Mouse (Mus musculus) liver, adult 2 months (tissue): ENCODE measurements around the gene Ralgps2. TPM values are rescaled to one million over a fixed set of nuclear protein-coding genes. Genes with fewer than 3 reads are reported as not detected.

Experiments
- DNase-seq: peaks from one replicate; pipeline ENCODE4 v3.0.0-alpha.2; 2011; ENCODE audit warnings: low read depth, low spot score; ENCODE audit errors: extremely low read depth
- H3K27ac ChIP-seq: fragments of 200-500 bp; replicated peaks from 2 replicates; pipeline ENCODE4 v1.5.1; 2012; ENCODE audit warnings: low read depth, mild to moderate bottlenecking, control low read depth, inconsistent platforms, low read length; ENCODE audit not compliant: insufficient read depth
- H3K27me3 ChIP-seq: fragments of 200-500 bp; 2 replicates; pipeline ENCODE4 v1.6.1; 2012; ENCODE audit warnings: mild to moderate bottlenecking, moderate library complexity, low read length, inconsistent platforms; ENCODE audit not compliant: control insufficient read depth, insufficient read depth
- H3K36me3 ChIP-seq: fragments of 200-500 bp; 2 replicates; pipeline ENCODE4 v1.6.1; 2012; ENCODE audit warnings: low read length, inconsistent platforms; ENCODE audit not compliant: control insufficient read depth, insufficient read depth
- H3K4me1 ChIP-seq: fragments of 200-500 bp; 2 replicates; pipeline ENCODE4 v1.6.1; 2011; ENCODE audit warnings: low read length; ENCODE audit not compliant: control insufficient read depth, insufficient read depth
- H3K4me3 ChIP-seq: fragments of 200-500 bp; 2 replicates; pipeline ENCODE4 v1.5.1; 2011; ENCODE audit warnings: low read depth, mild to moderate bottlenecking, control low read depth, low read length, moderate library complexity; ENCODE audit not compliant: insufficient read depth
- H3K79me2 ChIP-seq: fragments of 200-500 bp; 2 replicates; pipeline ENCODE4 v1.6.1; 2012; ENCODE audit warnings: inconsistent platforms, mild to moderate bottlenecking, low read length, moderate library complexity; ENCODE audit not compliant: control insufficient read depth, insufficient read depth
- H3K9ac ChIP-seq: fragments of 200-500 bp; 2 replicates; pipeline ENCODE4 v1.6.1; 2012; ENCODE audit warnings: low read depth, mild to moderate bottlenecking, control low read depth, inconsistent platforms, low read length
- CTCF ChIP-seq: fragments of 200-500 bp; IDR thresholded peaks from 2 replicates; pipeline ENCODE4 v1.5.1; 2011; ENCODE audit warnings: low read depth, low read length, control low read depth
- POLR2A ChIP-seq: fragments of 200-500 bp; IDR thresholded peaks from 2 replicates; pipeline ENCODE4 v1.6.1; 2011; ENCODE audit warnings: low read length, control low read depth; ENCODE audit not compliant: insufficient read depth; ENCODE audit errors: extremely low read depth
- WGBS: fragments of 180-500 bp; shearing (Covaris S2); methylation state at CpG from one replicate; pipeline ENCODE4 v1.1.7; 2018; 5-methylcytosine and 5-hydroxymethylcytosine counted together
- polyA plus RNA-seq: library from polyadenylated mRNA; depleted of rRNA; stranded (reverse); fragments of >200 nt; gene quantifications from 2 replicates; pipeline ENCODE4 v1.2.3, GENCODE M21; 2012
- total RNA-seq: library from RNA; depleted of rRNA; stranded (reverse); fragments of >200 nt; gene quantifications from 2 replicates; pipeline ENCODE4 v1.2.3, GENCODE M21; 2014

Ralgps2 gene
- total and polyA plus RNA-seq, 2 experiments, result 3.4 to 18.9 TPM

GRCm38 (mm10) chr1:156921290-156921994 is 18.0 kb downstream of the Ralgps2 start:
- H3K36me3 ChIP-seq, result no peaks in the 10 kb centered on the region

GRCm38 (mm10) chr1:156917460-156917859 is 22.0 kb downstream of the Ralgps2 start:
- no peak for TF ChIP-seq POLR2A
- TF ChIP-seq CTCF, result peak; percentile 58
- DNase-seq, result peak; percentile 77
- 12% methylated on average over 3 of the region's 3 CpGs for WGBS
- Histone ChIP-seq H3K36me3 (no peaks in the 10 kb centered on the region), H3K27me3 (no peaks in the 10 kb centered on the region), H3K4me3 (no peak overlapping the region), H3K79me2 (peaks cover 12% of the 10 kb centered on the region; the same call in 1 of the 2 replicates), H3K4me1 (peaks cover 2% of the 10 kb centered on the region; the same call in 1 of the 2 replicates), H3K27ac (no peak overlapping the region), H3K9ac (no peak overlapping the region)

More at GRCm38 (mm10) chr1:156921290-156921994, 18.0 kb downstream of the Ralgps2 start:
- 78% methylated on average over 12 of the region's 12 CpGs for WGBS
- no peak overlapping the region for H3K27ac ChIP-seq
- peaks cover 15% of the 10 kb centered on the region; the same call in 1 of the 2 replicates for H3K79me2 ChIP-seq
- no peaks in the 10 kb centered on the region for H3K27me3 ChIP-seq
- no peak overlapping the region for H3K4me3 ChIP-seq
- no peak for TF ChIP-seq POLR2A
- TF ChIP-seq CTCF, result no peak
- H3K4me1 ChIP-seq, result peaks cover 2% of the 10 kb centered on the region; the same call in 1 of the 2 replicates
- no peak overlapping the region for H3K9ac ChIP-seq
- no peak for DNase-seq

GRCm38 (mm10) chr1:156916361-156916760 is 23.1 kb downstream of the Ralgps2 start:
- DNase-seq, result no peak
- Histone ChIP-seq H3K27me3 (no peaks in the 10 kb centered on the region), H3K4me1 (no peaks in the 10 kb centered on the region), H3K4me3 (no peak overlapping the region), H3K79me2 (peaks cover 8% of the 10 kb centered on the region; the same call in 1 of the 2 replicates), H3K9ac (no peak overlapping the region), H3K36me3 (no peaks in the 10 kb centered on the region), H3K27ac (no peak overlapping the region)
- 88% methylated on average over 3 of the region's 3 CpGs for WGBS
- TF ChIP-seq CTCF (no peak), POLR2A (no peak)

GRCm38 (mm10) chr1:156914942-156915341 is 24.5 kb downstream of the Ralgps2 start:
- no peaks in the 10 kb centered on the region for H3K36me3 ChIP-seq
- WGBS, result 78% methylated on average over 5 of the region's 5 CpGs
- DNase-seq, result no peak
- no peak overlapping the region for H3K9ac ChIP-seq
- H3K27me3 ChIP-seq, result no peaks in the 10 kb centered on the region
- no peak overlapping the region for H3K27ac ChIP-seq
- peaks cover 8% of the 10 kb centered on the region; the same call in 1 of the 2 replicates for H3K79me2 ChIP-seq
- TF ChIP-seq POLR2A (no peak), CTCF (no peak)
- H3K4me3 ChIP-seq, result no peak overlapping the region
- no peaks in the 10 kb centered on the region for H3K4me1 ChIP-seq

GRCm38 (mm10) chr1:156913190-156913589 is 26.2 kb downstream of the Ralgps2 start:
- no peaks in the 10 kb centered on the region for H3K36me3 ChIP-seq
- H3K9ac ChIP-seq, result no peak overlapping the region
- H3K79me2 ChIP-seq, result peaks cover 8% of the 10 kb centered on the region; the same call in 1 of the 2 replicates
- no peak for DNase-seq
- no peak for TF ChIP-seq POLR2A
- TF ChIP-seq CTCF, result no peak
- WGBS, result 93% methylated on average over 6 of the region's 6 CpGs
- H3K27ac ChIP-seq, result no peak overlapping the region
- H3K27me3 ChIP-seq, result no peaks in the 10 kb centered on the region
- H3K4me3 ChIP-seq, result no peak overlapping the region
- H3K4me1 ChIP-seq, result no peaks in the 10 kb centered on the region

- TF ChIP-seq CTCF, result no peak
- no peak for TF ChIP-seq POLR2A
Observed at GRCm38 (mm10) chr1:156910948-156911347, 28.5 kb downstream of the Ralgps2 start.

More at GRCm38 (mm10) chr1:156910948-156911347, 28.5 kb downstream of the Ralgps2 start:
- Histone ChIP-seq H3K36me3 (no peaks in the 10 kb centered on the region), H3K27ac (no peak overlapping the region), H3K9ac (no peak overlapping the region), H3K27me3 (no peaks in the 10 kb centered on the region), H3K4me1 (no peaks in the 10 kb centered on the region), H3K79me2 (peaks cover 3% of the 10 kb centered on the region; the same call in 1 of the 2 replicates), H3K4me3 (no peak overlapping the region)
- WGBS, result 66% methylated on average over 2 of the region's 2 CpGs
- no peak for DNase-seq
